Mouse (Mus musculus) bone marrow, adult 2 months (tissue): ENCODE data around the gene Commd9. TPM values are rescaled to one million over a fixed set of nuclear protein-coding genes. Genes with fewer than 3 reads are reported as not detected.

Experiments used
- H3K27ac ChIP-seq: fragments of 200-500 bp; 2 replicates; pipeline ENCODE4 v1.5.1; 2012; ENCODE audit warnings: low read depth, mild to moderate bottlenecking, control low read depth, inconsistent platforms, low read length; ENCODE audit not compliant: control insufficient read depth, poor library complexity, insufficient read depth
- H3K4me1 ChIP-seq: fragments of 200-500 bp; 2 replicates; pipeline ENCODE4 v1.6.1; 2011; ENCODE audit warnings: low read length; ENCODE audit not compliant: control insufficient read depth, insufficient read depth
- H3K4me3 ChIP-seq: fragments of 200-500 bp; replicated peaks from 2 replicates; pipeline ENCODE3; 2011; ENCODE audit warnings: mild to moderate bottlenecking, low read depth, low read length, control low read depth; ENCODE audit not compliant: control insufficient read depth
- CTCF ChIP-seq: fragments of 200-500 bp; IDR thresholded peaks from 2 replicates; pipeline ENCODE4 v1.5.1; 2011; ENCODE audit warnings: low read length, control low read depth; ENCODE audit not compliant: control insufficient read depth, insufficient read depth
- POLR2A ChIP-seq: fragments of 200-500 bp; IDR thresholded peaks from 2 replicates; pipeline ENCODE4 v1.6.1; 2011; ENCODE audit warnings: low read depth, mild to moderate bottlenecking, control low read depth, low read length, borderline replicate concordance; ENCODE audit not compliant: control insufficient read depth
- WGBS: fragments of 180-500 bp; shearing (Covaris S2); methylation state at CpG from one replicate; pipeline ENCODE4 v1.1.7; 2018; 5-methylcytosine and 5-hydroxymethylcytosine counted together
- polyA plus RNA-seq: library from polyadenylated mRNA; stranded (reverse); fragments of >200 nt; gene quantifications from 2 replicates; pipeline ENCODE4 v1.2.4, GENCODE M21; 2011; ENCODE audit warnings: low replicate concordance; ENCODE audit not compliant: missing spikeins, insufficient read depth, insufficient read length

Commd9 gene
- polyA plus RNA-seq, 1 experiment = 11.5 TPM

- Histone ChIP-seq H3K27ac (no peak overlapping the region), H3K4me1 (no peaks in the 10 kb centered on the region), H3K4me3 (no peak overlapping the region)
- WGBS = 37% methylated on average over 9 of the region's 9 CpGs
- TF ChIP-seq CTCF (no peak), POLR2A (no peak)
Observed at GRCm38 (mm10) chr2:101881471-101882162, 4.4 kb upstream of the Commd9 start.

GRCm38 (mm10) chr2:101882998-101883397 lies 3.0 kb upstream of the Commd9 start, which contains the start of gene Prr5l:
Gene Prr5l, minus strand, starts transcription at chr2:101883027.
- Histone ChIP-seq H3K4me1 (no peaks in the 10 kb centered on the region), H3K27ac (no peak within 1 kb of the TSS), H3K4me3 (no peak within 1 kb of the TSS)
- TF ChIP-seq CTCF (no peak), POLR2A (no peak)
- 56% methylated on average over 3 of the region's 3 CpGs for whole genome bisulfite sequencing

- Histone ChIP-seq H3K27ac (no peak overlapping the region), H3K4me1 (no peaks in the 10 kb centered on the region), H3K4me3 (no peak overlapping the region)
- WGBS = 79% methylated on average over 2 of the region's 2 CpGs
- no peak for TF ChIP-seq CTCF
- no peak for TF ChIP-seq POLR2A
Observed at GRCm38 (mm10) chr2:101884286-101884685, 1.8 kb upstream of the Commd9 start.

- Histone ChIP-seq H3K27ac (no peak overlapping the region), H3K4me1 (no peaks in the 10 kb centered on the region), H3K4me3 (no peak overlapping the region)
- no peak for TF ChIP-seq POLR2A
- WGBS = 89% methylated on average over 8 of the region's 8 CpGs
Observed at GRCm38 (mm10) chr2:101888886-101889285, 2.8 kb downstream of the Commd9 start.

- no peak for TF ChIP-seq POLR2A
- no peak for TF ChIP-seq CTCF
- H3K4me1 ChIP-seq = no peaks in the 10 kb centered on the region
- WGBS = 59% methylated on average over 7 of the region's 7 CpGs
- no peak overlapping the region for H3K4me3 ChIP-seq
- no peak overlapping the region for H3K27ac ChIP-seq
Observed at GRCm38 (mm10) chr2:101891143-101891542, 5.1 kb downstream of the Commd9 start.

- no peak for TF ChIP-seq POLR2A
- no peak for TF ChIP-seq CTCF
- Histone ChIP-seq H3K27ac (no peak overlapping the region), H3K4me1 (no peaks in the 10 kb centered on the region), H3K4me3 (no peak overlapping the region)
- 85% methylated on average over 3 of the region's 3 CpGs for WGBS
Observed at GRCm38 (mm10) chr2:101894126-101894525, 8.1 kb downstream of the Commd9 start.

GRCm38 (mm10) chr2:101896425-101897204 lies 10.6 kb downstream of the Commd9 start:
- H3K27ac ChIP-seq = no peak overlapping the region
- H3K4me3 ChIP-seq = no peak overlapping the region
- TF ChIP-seq CTCF = no peak
- no peak for TF ChIP-seq POLR2A
- H3K4me1 ChIP-seq = no peaks in the 10 kb centered on the region
- WGBS = 84% methylated on average over 10 of the region's 10 CpGs

- TF ChIP-seq CTCF (no peak), POLR2A (no peak)
- H3K4me1 ChIP-seq = no peaks in the 10 kb centered on the region
- H3K27ac ChIP-seq = no peak overlapping the region
- H3K4me3 ChIP-seq = no peak overlapping the region
- 78% methylated on average over 4 of the region's 4 CpGs for WGBS
Observed at GRCm38 (mm10) chr2:101902196-101902595, 16.1 kb downstream of the Commd9 start.
